Mouse (Mus musculus) ovary, postnatal 10 days (tissue): Measurements from ENCODE around the gene Camsap1.

Source experiments
- DNase-seq: peaks from one replicate; pipeline ENCODE4 v3.0.0; 2022; ENCODE audit warnings: low spot score

The Camsap1 gene

DNA sequence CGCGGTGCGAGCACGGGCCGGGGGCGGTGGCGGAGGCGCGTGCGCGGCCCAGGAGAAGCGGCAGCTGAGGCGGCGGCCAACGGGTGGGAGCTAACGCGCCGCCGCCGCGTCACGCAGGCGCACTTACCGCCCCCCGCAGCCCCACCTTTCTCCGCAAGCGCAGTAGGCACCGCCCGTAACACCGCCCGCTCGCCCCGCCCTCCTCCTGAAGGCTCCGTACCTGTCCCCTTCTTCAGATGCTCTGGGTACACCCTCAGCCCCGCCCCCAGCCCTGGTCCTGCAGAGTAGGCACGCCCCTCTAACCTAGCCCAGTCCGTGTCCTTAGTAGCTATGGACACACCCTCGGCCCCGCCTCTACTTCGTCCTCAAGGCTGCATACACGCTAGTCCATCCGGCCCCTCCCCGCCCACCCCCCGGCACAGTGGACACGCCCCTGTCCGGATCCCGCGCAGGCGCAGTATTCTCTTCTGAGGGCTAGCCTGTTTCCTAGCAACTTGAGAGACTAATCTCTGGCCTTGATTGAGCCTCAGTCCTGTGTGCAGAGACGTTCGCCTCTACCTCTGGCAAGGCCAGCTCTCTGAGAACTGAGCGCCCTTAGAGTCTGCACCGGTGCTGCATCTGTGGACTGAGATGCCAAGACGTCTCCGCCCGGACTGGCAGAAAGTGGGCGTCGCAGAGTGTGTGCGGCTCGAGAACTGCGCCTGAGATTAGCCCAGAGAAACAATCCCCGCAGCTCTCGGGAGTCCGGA is at the start of gene Camsap1:
Gene Camsap1 (minus strand): TSS at position 124 of the 749 bp plus-strand sequence.
- peak; percentile 91 for DNase-seq

DNA sequence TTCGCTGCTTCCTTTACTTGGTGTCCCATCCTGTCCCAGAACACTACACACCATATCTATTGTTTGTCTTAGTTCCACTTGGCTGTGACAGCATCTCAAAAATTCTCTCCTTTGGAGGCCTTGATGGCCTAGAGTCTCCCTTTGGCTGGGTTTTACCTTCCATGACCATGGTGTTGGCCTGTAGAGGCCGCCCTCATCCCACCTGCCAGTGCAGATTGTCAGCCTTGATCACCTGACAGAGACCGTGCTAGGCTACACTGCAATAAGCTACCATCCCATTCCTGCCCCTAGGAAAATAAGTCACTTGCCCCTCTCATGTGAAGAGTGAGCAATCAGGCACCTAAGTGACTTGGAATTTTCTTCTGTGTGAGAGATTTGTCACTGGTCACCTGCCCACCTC is 47.2 kb upstream of the Camsap1 start:
- no peak for DNase-seq

DNA sequence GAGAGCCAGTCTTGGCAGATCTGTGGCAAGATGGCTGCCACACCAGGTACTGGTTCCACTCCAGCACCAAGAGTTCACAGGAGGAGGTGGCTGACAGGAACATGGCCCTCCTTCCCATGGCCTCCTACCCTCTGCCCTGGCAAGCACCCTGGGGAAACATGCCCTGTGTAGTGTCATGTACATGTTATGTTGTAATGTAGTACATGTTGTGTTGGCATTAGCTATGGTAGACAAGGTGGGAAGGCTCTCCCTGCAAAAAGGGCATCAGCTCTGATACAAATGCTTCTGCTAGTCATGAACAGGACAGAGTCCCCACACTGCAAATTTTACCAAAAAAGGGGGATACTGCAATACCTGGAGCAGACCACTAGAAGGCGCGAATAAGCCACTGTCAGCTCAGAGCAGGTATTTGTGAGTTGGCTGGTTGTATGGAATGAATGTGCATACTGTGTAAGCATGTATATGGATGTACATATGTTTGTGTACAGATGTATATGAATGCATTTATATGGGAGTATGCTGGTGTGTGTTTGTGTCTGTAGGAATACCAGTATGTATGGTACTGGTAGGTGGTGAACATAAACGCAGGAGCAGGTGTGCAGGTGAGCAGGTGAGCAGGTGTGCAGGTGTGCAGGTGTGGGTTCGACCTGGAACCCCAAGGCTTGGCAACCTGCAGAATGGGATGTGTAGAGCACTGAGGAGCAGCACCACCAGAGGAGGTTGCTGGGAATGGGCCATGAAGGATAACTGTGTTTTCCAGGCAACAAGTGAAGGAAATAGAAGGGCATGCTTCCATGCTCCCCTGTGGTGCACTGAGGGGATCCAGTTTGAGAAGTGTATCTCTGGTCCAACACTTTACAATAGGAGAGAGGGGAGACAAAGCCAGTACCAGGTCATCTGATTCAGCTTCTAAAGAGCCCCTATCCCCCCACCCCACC is 41.3 kb upstream of the Camsap1 start:
- DNase-seq = no peak

DNA sequence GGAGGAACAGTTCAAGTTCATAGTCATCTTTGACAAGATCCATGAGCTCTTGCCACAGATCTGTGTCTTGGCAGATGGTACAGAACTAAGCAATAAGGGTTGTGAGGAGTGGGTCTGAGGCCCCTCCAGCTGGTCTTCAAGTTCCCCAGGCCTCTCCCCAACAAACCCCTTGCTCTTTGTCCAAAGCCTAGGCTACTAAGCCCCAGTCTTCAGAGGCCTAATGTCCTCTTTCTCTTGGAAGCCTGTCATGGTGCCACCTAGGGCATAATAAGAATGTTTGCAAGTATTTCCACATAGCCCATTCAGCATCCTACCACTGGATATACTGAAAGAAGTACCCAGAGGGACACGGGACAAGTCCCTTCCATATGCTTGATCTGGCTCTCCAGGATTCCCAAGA is 39.5 kb upstream of the Camsap1 start:
- DNase-seq = no peak

- DNase-seq = no peak
These were observed 39.1 kb upstream of the Camsap1 start for GRCm38 (mm10) chr2:26022258-26022565.

DNA sequence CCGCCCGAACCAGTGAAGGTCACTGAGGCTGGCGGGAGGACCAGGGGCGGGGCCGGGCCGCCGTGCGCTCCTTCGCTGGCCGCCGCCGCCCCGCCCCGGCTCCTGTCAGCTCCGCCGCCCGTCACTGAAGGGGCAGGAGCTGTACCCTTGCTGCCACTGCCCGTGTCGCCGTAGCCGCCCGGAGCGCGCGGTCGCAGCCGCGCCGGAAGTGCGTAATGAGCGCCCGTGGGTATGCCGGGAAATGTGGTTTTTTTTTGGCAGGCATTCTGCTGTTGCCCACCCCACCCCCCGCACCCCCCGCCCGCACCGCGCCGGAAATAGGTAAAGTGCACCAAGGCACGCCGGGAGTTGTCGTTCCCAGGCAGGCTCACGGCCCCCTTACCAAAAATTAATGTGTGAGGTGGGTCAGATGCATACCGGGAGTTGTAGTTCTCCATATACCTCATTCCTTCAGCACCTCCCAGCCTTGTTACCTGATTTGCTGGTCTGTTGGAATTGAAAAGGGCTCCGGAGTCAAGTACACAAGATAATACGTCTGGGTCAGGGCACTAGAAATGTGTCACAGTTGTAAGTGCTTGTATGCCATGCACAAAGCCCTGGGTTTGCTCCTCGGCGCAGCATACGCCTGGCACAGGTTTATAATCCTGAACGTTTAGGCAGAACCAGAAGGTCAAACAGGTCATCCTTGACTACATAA is 38.6 kb upstream of the Camsap1 start, which contains the start of gene Ubac1:
Gene Ubac1 (minus strand): TSS at position 187 of the 697 bp plus-strand sequence.
- DNase-seq = peak; percentile 63

- DNase-seq = peak; percentile 17
These were observed 37.9 kb upstream of the Camsap1 start for GRCm38 (mm10) chr2:26020714-26021560.

DNA sequence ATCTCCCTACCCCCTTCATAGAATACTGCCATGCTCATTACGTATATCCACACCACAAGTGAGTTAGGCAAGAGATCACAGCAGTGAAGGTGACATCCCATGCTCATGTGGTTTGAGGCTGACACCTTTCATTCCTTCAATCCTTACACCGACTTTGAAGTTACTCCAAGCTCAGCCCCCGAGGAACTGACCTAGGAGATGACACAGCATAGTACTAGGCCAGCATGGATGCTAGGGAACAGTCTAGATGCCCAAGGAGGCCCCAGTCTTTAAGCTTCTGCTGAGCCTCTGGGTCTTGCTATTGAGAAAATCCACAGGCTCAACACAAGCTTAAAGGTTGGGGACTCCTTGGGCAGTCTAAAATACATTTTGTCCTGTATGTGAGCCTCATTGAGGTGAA is 36.8 kb upstream of the Camsap1 start:
- DNase-seq = no peak

DNA sequence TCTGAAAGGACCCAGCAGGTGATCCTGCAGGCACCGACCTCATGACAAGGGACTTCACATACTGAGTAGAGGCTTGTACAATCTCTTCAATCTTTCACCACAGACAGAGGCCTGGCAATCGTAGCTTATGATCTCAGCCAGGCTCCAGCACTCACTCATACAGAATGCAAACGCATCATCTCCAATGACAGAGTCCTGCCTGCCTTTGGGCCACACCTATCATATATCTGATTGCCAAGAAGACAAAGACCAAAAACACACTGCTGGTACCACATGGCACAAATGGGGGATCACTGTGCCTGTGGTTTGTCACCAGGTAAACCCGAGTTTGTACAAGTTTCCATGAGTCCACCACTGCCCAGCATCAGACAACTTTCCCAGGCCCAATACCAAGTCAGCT is 34.2 kb upstream of the Camsap1 start:
- no peak for DNase-seq

DNA sequence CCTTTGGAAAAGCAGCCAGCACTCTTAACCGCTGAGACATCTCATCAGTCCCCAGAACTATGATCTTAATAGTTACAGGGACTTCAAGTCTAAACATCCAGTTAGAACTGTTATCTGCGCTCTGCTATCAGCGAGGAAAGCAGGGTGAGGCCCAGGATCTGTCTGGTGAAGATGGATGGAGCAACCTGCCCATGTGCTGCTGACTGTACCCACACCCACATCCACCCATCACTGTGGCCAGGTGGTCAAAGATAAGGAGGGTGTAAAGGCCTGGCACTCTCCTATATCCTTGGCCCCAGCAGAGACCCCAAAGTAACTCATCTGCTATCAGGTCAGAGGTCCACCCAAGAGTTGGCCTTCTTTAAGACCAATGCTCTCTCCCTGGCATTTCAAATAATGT is 30.6 kb upstream of the Camsap1 start:
- DNase-seq = no peak

DNA sequence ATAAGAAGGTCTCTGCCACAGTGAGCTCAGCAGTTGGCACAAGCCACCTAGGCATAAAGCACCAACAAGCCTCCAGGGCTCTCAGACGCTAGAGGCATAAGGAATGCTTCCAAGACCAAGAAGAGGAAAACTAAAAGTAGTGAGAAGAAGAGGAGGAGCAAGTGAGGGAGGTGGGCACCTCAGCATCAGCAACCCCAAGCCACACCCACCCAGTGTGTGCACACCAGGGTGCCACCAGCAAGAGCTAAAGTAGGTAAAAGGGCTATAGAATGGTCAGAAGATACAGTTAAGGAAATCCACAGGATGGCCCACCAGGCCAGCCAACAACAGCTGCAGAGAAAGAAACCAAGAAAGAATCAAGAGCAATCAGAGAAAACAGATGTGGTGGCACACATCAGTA is 28.3 kb upstream of the Camsap1 start:
- DNase-seq = no peak

DNA sequence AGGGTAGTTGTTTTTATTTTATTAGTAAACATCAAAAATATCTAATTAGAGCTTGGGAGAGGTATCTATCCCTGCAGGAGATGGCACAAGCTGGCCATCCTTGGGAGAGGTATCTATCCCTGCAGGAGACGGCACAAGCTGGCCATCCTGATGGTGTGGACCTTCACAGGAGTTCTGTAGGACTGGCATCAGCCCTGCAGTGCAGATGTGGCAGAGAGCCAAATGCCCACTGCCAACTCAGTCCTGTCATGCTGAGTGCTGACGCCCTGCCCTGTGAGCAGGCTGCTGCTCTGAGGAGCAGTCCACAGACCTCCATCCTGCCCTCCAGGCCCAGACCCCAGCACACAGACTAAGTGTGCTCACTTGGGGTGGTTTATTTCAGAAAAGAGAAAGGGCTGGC is 18.9 kb upstream of the Camsap1 start:
- no peak for DNase-seq

DNA sequence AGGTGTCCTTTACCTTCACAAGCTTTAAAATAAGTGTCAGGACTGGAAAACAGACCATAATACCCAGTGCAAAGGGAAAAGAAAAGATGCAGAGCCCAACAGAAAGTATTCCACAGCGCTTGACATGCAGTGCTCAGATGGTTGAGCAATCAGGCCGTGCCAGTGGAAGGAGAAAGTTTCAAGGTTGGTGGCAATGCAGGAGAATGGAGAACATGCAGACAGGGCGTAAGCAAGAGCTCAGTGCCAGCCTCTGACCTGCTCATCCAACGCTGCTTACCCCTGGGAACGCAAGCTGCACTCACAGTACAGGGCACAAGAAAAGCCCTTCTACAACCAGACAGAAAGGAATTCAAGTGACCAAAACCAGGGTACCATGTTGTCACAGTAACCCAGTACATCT is 18.1 kb upstream of the Camsap1 start:
- DNase-seq = no peak

DNA sequence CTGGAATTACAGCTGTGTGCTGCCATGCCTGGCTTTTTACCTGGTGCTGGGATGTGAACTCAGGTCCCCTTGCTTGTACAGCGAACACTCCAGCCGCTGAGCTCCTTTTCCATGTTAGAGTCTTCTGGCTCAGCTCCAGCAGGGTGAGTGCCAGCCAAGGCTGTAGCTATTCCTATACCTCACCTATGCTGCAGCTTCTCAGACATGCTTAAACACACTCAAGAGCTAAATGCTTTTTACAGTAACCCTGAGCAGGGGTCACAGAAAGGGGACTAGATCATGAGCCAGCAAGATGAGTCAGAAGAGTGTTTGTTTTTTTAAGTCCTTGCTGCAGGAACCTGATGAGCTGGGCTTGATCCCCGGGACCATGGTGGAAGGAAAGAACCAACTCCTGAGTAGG is 14.6 kb upstream of the Camsap1 start:
- DNase-seq = no peak

DNA sequence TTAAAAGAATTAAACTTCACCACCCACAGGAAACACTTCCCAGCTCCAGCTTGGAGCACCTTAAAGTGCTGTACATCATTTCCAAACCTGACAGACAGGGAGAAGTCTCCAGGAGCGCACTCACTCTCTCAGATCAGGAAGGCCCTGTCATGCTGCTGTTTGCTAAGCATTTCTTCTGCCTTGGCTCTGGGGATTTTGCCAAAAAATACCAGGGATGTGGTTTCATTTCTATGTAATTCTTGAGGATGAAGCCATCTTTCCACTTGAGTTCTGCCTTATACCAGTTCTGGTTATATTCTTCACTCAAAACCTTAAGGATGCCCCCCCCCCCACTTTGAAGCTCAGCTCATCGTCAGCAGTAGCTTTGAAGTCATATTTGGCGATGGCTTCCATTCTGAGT is 11.7 kb upstream of the Camsap1 start:
- no peak for DNase-seq

DNA sequence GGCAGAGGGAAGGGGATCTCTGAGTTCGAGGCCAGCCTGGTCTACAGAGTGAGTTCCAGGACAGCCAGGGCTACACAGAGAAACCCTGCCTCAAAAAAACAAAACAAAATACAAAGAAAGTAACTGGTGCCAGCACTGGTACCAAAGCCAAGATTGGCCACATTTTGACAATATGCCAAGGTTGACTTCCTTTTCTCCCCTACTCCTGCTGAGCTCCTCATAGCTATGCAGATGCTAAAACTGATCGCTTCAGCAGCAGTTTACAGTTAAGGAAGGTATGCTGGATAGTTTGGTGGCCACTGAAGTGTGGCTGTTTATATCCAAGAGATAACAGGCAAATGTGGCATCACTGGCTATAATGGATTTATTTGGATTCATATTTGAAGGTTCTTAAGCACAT is 9.2 kb upstream of the Camsap1 start:
- no peak for DNase-seq

DNA sequence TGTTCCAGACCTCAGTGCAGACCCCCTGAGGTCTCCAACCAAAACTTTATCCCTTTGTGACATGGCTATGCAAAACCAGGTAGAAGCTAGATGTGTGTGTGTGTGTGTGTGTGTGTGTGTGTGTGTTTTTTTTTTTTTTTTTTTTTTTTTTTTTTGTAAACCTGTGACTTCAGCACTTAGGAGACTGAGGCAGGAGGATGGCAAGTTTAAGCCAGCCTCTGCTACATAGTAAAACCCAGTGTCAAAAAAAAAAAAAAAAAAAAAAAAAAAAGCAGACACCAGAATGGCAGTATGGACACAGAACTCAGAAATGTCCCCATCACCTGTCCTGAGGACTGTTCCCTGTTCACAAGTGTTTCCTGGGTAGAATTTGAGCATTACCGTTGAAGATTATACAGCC is 6.6 kb upstream of the Camsap1 start:
- DNase-seq = no peak

- DNase-seq = no peak
These were observed 4.7 kb upstream of the Camsap1 start for GRCm38 (mm10) chr2:25987817-25988216.

DNA sequence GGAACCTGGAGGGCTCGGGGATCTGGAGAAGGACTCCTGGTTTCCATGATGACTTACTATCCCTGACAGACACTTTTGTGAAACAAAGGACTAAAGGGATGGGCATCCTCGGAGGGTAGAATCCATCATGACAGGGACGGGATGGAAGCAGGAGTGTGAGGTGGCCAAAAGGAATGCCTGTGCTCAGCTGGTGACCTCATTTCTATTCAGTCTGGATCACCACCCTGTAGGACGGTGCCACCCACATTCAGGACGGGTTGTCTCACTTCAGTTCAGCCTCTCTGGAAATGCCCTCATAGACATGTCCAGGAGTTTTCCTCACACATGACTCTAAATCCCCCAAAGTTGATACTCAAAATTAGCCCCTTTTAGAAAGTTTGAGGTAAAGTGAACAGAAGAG is 3.5 kb upstream of the Camsap1 start:
- no peak for DNase-seq

- DNase-seq = peak; percentile 5
These were observed 523 bp downstream of the Camsap1 start for GRCm38 (mm10) chr2:25982426-25983091.

DNA sequence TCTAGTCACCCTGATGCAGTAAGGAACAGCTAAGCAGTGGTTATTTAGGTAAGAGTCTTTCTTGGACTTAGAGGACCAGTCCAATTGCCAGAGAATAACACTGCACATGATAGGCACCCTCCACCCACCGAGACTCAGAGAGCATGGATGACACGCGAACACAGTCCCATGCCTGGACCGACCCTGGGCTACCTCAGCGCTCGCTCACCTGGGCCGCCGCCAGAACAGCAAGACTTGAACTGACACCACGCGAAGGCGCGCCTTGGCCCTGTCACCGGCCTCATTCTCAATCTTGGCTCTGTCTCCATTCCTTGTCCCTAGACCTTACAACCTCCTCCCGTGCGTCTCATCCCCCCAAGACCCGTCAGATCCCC is 1.0 kb downstream of the Camsap1 start:
- DNase-seq = peak; percentile 11
